Mouse (Mus musculus): ENCODE measurements at regions not wholly inside any gene's neighbourhood (a gene's known extent, or its start where the extent isn't known, plus 50 kb on each side); places are given as distances from the start of the nearest gene placed in this dataset.

- no peak for DNase-seq
Measured at GRCm38 (mm10) chr13:70136209-70136608, 334.0 kb downstream of the Med10 start.

GRCm38 (mm10) chr13:70144461-70144860 lies 342.3 kb downstream of the Med10 start:
- DNase-seq = no peak

GRCm38 (mm10) chr13:70145466-70145865 lies 343.3 kb downstream of the Med10 start:
- DNase-seq = no peak

GRCm38 (mm10) chr13:70149041-70149898 lies 347.1 kb downstream of the Med10 start:
- DNase-seq = no peak

- no peak for DNase-seq
Measured at GRCm38 (mm10) chr13:70149899-70150184, 347.6 kb downstream of the Med10 start.

- DNase-seq = no peak
Measured at GRCm38 (mm10) chr13:70153062-70153461, 350.9 kb downstream of the Med10 start.

- DNase-seq = no peak
Measured at GRCm38 (mm10) chr13:70155596-70155995, 353.4 kb downstream of the Med10 start.

- DNase-seq = no peak
Measured at GRCm38 (mm10) chr13:70156975-70157588, 354.9 kb downstream of the Med10 start.

GRCm38 (mm10) chr13:70159065-70159464 lies 356.9 kb downstream of the Med10 start:
- DNase-seq = no peak

- DNase-seq = no peak
Measured at GRCm38 (mm10) chr13:70159604-70160003, 357.4 kb downstream of the Med10 start.

- DNase-seq = no peak
Measured at GRCm38 (mm10) chr13:70162115-70162514, 359.9 kb downstream of the Med10 start.

GRCm38 (mm10) chr13:70165511-70166225 lies 363.5 kb downstream of the Med10 start:
- DNase-seq = no peak

- no peak for DNase-seq
Measured at GRCm38 (mm10) chr13:70167747-70168146, 365.6 kb downstream of the Med10 start.

- no peak for DNase-seq
Measured at GRCm38 (mm10) chr13:70168906-70169305, 366.7 kb downstream of the Med10 start.

- no peak for DNase-seq
Measured at GRCm38 (mm10) chr13:70177066-70177465, 374.9 kb downstream of the Med10 start.

GRCm38 (mm10) chr13:70178073-70178491 lies 375.9 kb downstream of the Med10 start:
- DNase-seq = no peak

- no peak for DNase-seq
Measured at GRCm38 (mm10) chr13:70190978-70191377, 388.8 kb downstream of the Med10 start.

- no peak for DNase-seq
Measured at GRCm38 (mm10) chr13:70192101-70193025, 390.2 kb downstream of the Med10 start.

GRCm38 (mm10) chr13:70193270-70193669 lies 391.1 kb downstream of the Med10 start:
- no peak for DNase-seq

GRCm38 (mm10) chr13:70195854-70196253 lies 393.7 kb downstream of the Med10 start:
- no peak for DNase-seq

- DNase-seq = no peak
Measured at GRCm38 (mm10) chr13:70198638-70199037, 396.4 kb downstream of the Med10 start.

- no peak for DNase-seq
Measured at GRCm38 (mm10) chr13:70199087-70199486, 396.9 kb downstream of the Med10 start.

- no peak for DNase-seq
Measured at GRCm38 (mm10) chr13:70205334-70205733, 403.1 kb downstream of the Med10 start.

Data from kidney, postnatal 36 days (tissue).